Mouse (Mus musculus) hindbrain, embryonic 15.5 days (tissue): ENCODE measurements around the gene Kcnd1. TPM values are rescaled to one million over a fixed set of nuclear protein-coding genes. Genes with fewer than 3 reads are reported as not detected.

ENCODE experiments used
- ATAC-seq: fragments of 200-750 bp; cut with Nextera tagmentation; 2 replicates; pipeline ENCODE4 v1.8.0; 2017; ENCODE audit warnings: low read depth, moderate number of reproducible peaks, moderate TSS enrichment; ENCODE audit not compliant: low FRiP score
- H3K27ac ChIP-seq: fragments of 300-500 bp; sonication (generic); replicated peaks from 2 replicates; pipeline ENCODE4 v1.5.1; 2015; ENCODE audit warnings: mild to moderate bottlenecking, inconsistent platforms
- H3K27me3 ChIP-seq: fragments of 300-500 bp; sonication (generic); 2 replicates; pipeline ENCODE4 v1.6.1; 2015; ENCODE audit warnings: control low read depth, inconsistent platforms
- H3K36me3 ChIP-seq: fragments of 300-500 bp; sonication (generic); 2 replicates; pipeline ENCODE4 v1.6.1; 2015; ENCODE audit warnings: control low read depth, inconsistent platforms
- H3K4me1 ChIP-seq: fragments of 300-500 bp; sonication (generic); replicated peaks from 2 replicates; pipeline ENCODE4 v1.6.1; 2015; ENCODE audit warnings: control low read depth, inconsistent platforms
- H3K4me2 ChIP-seq: fragments of 300-500 bp; sonication (generic); 2 replicates; pipeline ENCODE4 v1.6.1; 2015; ENCODE audit warnings: moderate library complexity, mild to moderate bottlenecking, inconsistent platforms
- H3K4me3 ChIP-seq: fragments of 300-500 bp; sonication (generic); 2 replicates; pipeline ENCODE4 v1.5.1; 2015; ENCODE audit warnings: mild to moderate bottlenecking, inconsistent platforms
- H3K9ac ChIP-seq: fragments of 300-500 bp; sonication (generic); 2 replicates; pipeline ENCODE4 v1.6.1; 2015; ENCODE audit warnings: inconsistent platforms
- H3K9me3 ChIP-seq: fragments of 300-500 bp; sonication (generic); 2 replicates; pipeline ENCODE4 v1.6.1; 2016; ENCODE audit warnings: control low read depth, inconsistent platforms
- WGBS: fragments of 180-500 bp; shearing (Covaris S2); methylation state at CpG from one replicate; pipeline ENCODE4 v1.1.7; 2015; 5-methylcytosine and 5-hydroxymethylcytosine counted together
- polyA plus RNA-seq: library from polyadenylated mRNA; unstranded; fragments of >200 nt; fragmentation: Nextera tagmentation; extraction: Ambion mirVana; gene quantifications from 2 replicates; pipeline ENCODE4 v1.2.1, GENCODE M21; 2015

Gene Kcnd1
- polyA plus RNA-seq, 1 experiment from 2014 or later: 4.2 TPM

DNA sequence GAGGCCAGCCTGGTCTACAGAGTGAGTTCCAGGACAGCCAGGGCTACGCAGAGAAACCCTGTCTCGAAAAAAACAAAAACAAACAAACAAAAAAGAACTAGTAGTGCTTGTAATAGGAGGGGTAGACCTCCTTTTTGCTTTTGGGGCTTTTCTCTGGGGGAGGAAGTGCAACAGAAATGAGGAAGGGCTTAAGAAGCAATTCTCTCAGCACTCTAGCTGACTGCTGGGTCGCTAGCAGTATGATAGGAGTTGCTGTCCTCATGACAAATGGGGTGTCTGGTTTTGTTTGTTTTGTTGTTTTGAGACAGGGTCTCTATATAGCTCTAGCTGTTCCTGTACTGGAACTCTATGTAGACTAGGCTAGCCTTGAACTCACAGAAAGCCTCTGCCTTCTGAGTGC lies 42.5 kb downstream of the Kcnd1 start:
- no peak overlapping the region for H3K4me2 ChIP-seq
- no peak overlapping the region for H3K27ac ChIP-seq
- H3K4me3 ChIP-seq: no peak overlapping the region
- H3K9me3 ChIP-seq: no peaks in the 10 kb centered on the region
- ATAC-seq: no peak
- H3K27me3 ChIP-seq: no peaks in the 10 kb centered on the region
- no peak overlapping the region for H3K9ac ChIP-seq
- no peaks in the 10 kb centered on the region for H3K4me1 ChIP-seq
- peaks cover 3% of the 10 kb centered on the region; the same call in 1 of the 2 replicates for H3K36me3 ChIP-seq
- WGBS: 62% methylated on average over 3 of the region's 3 CpGs

GRCm38 (mm10) chrX:7865343-7865742 lies 43.3 kb downstream of the Kcnd1 start:
- WGBS: 83% methylated on average over 2 of the region's 2 CpGs
- no peak overlapping the region for H3K27ac ChIP-seq
- ATAC-seq: no peak

DNA sequence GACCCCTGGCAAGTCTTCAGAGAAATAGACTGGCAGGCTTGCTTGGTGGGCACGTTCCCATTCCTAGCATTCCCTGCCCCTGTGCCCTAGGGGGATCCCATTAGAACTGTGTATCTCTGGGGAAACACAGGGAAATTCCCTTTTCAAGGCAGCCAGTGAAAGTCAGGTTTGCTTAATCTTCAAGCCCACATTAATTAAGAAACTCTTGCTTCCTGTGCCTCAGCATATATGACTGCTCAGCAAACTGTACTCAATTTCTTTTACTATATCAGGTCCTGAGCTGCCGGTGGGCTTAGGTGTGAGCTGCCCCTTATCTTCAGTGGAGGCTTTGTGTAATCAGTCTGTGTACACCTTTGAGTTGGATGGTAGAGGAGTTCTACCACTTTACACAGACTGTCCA lies 43.7 kb downstream of the Kcnd1 start:
- Histone ChIP-seq H3K27me3 (no peaks in the 10 kb centered on the region), H3K4me2 (no peak overlapping the region), H3K9ac (no peak overlapping the region), H3K9me3 (no peaks in the 10 kb centered on the region), H3K36me3 (peaks cover 3% of the 10 kb centered on the region; the same call in 1 of the 2 replicates), H3K4me3 (no peak overlapping the region), H3K4me1 (no peaks in the 10 kb centered on the region), H3K27ac (no peak overlapping the region)
- WGBS: 71% methylated on average over 2 of the region's 2 CpGs
- no peak for ATAC-seq

More at GRCm38 (mm10) chrX:7865343-7865742, 43.3 kb downstream of the Kcnd1 start:
- Histone ChIP-seq H3K9ac (no peak overlapping the region), H3K4me2 (no peak overlapping the region), H3K36me3 (peaks cover 3% of the 10 kb centered on the region; the same call in 1 of the 2 replicates), H3K27me3 (no peaks in the 10 kb centered on the region), H3K4me1 (no peaks in the 10 kb centered on the region), H3K4me3 (no peak overlapping the region), H3K9me3 (no peaks in the 10 kb centered on the region)

DNA sequence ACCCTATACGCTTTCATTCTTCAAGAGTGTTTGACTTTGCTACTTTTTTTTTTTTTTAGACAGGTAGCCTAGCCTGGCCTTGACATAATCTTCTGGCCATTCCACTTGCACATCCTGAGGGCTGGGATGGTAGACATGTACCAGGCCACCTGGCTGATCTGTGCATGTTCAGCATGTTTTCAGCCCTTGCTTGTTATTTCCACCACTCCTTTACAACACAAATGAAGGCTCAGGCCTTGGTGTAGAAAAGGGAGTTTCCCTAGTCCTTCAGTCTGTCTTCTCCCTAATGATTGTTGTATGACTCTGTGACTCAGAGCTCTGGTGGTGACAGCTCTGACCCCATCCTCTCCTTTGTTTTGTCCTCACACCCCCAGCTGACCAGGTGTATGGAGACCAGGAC lies 45.1 kb downstream of the Kcnd1 start:
- Histone ChIP-seq H3K4me3 (no peak overlapping the region), H3K9ac (no peak overlapping the region), H3K4me1 (no peaks in the 10 kb centered on the region), H3K9me3 (no peaks in the 10 kb centered on the region), H3K27me3 (no peaks in the 10 kb centered on the region), H3K36me3 (peaks cover 3% of the 10 kb centered on the region; the same call in 1 of the 2 replicates), H3K4me2 (no peak overlapping the region), H3K27ac (no peak overlapping the region)
- ATAC-seq: no peak
- 100% methylated on average over 1 of the region's 1 CpGs for WGBS

GRCm38 (mm10) chrX:7868506-7868905 lies 46.4 kb downstream of the Kcnd1 start:
- Histone ChIP-seq H3K27me3 (no peaks in the 10 kb centered on the region), H3K4me2 (no peak overlapping the region), H3K27ac (no peak overlapping the region), H3K4me1 (no peaks in the 10 kb centered on the region), H3K4me3 (no peak overlapping the region), H3K9ac (no peak overlapping the region), H3K36me3 (peaks cover 7% of the 10 kb centered on the region; the same call in 1 of the 2 replicates), H3K9me3 (no peaks in the 10 kb centered on the region)
- 44% methylated on average over 2 of the region's 2 CpGs for WGBS
- ATAC-seq: no peak

DNA sequence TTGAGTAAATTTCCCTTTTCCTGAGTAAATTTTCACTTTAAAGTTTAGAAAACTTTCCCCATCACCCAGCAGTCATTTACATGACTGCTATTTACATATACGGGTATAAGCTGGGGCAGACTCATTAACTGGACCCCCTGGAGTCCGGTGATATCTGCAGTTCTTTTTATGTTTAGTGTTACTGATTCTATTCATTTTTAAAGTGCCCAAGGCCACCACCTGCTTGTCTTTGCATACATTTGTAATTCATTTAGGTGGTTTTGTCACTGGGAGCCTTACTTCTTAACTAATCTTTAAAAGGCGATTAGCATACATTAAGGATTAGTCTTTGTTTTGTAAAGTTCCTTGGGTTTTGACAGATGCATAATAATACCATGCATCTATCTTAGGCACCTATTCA lies 47.7 kb downstream of the Kcnd1 start:
- peaks cover 7% of the 10 kb centered on the region; the same call in 1 of the 2 replicates for H3K36me3 ChIP-seq
- H3K4me2 ChIP-seq: no peak overlapping the region
- 45% methylated on average over 3 of the region's 3 CpGs for WGBS
- no peak for ATAC-seq
- no peaks in the 10 kb centered on the region for H3K9me3 ChIP-seq
- no peak overlapping the region for H3K4me3 ChIP-seq
- no peaks in the 10 kb centered on the region for H3K4me1 ChIP-seq
- H3K9ac ChIP-seq: no peak overlapping the region
- H3K27me3 ChIP-seq: no peaks in the 10 kb centered on the region
- no peak overlapping the region for H3K27ac ChIP-seq

- peak within 1 kb of the TSS; percentile 66 for H3K9ac ChIP-seq
- peaks cover 15% of the 10 kb centered on the region; the same call in 1 of the 2 replicates for H3K4me1 ChIP-seq
- H3K4me2 ChIP-seq: peak within 1 kb of the TSS; percentile 84
- H3K9me3 ChIP-seq: no peaks in the 10 kb centered on the region
- peak within 1 kb of the TSS; percentile 73 for H3K27ac ChIP-seq
- H3K36me3 ChIP-seq: no peaks in the 10 kb centered on the region
- 12% methylated on average over 37 of the region's 38 CpGs for WGBS
- H3K4me3 ChIP-seq: peak within 1 kb of the TSS; percentile 58
- H3K27me3 ChIP-seq: no peaks in the 10 kb centered on the region
- peak; percentile 91 for ATAC-seq
These were observed 55.9 kb downstream of the Kcnd1 start, which contains the start of gene Pim2 for GRCm38 (mm10) chrX:7878007-7878419. TSS of gene Pim2 (plus strand) at chrX:7878262.

DNA sequence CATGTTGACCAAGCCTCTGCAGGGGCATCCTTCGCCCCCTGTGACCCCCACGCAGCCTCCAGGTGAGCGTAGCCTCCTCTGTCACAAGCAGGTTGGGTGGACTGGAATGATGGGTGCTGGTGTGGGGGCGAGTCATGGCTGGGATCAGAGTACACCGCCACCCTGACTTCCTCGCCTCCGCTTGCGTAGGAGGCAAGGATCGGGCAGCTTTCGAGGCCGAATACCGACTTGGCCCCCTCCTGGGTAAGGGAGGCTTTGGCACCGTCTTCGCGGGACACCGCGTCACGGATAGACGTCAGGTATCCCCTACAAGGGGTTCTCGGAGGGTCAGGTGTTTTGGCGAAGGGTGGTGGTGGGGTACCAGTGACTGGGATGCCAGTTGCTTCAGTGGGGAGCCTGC lies 56.4 kb downstream of the Kcnd1 start:
- peak; percentile 63 for ATAC-seq
- peak overlapping the region; percentile 73 for H3K27ac ChIP-seq

GRCm38 (mm10) chrX:7879819-7880218 lies 57.7 kb downstream of the Kcnd1 start:
- peaks cover 15% of the 10 kb centered on the region; the same call in 1 of the 2 replicates for H3K4me1 ChIP-seq
- peak overlapping the region; percentile 84 for H3K4me2 ChIP-seq
- H3K4me3 ChIP-seq: peak overlapping the region; percentile 58
- no peaks in the 10 kb centered on the region for H3K9me3 ChIP-seq
- H3K27me3 ChIP-seq: no peaks in the 10 kb centered on the region
- peak; percentile 40 for ATAC-seq
- 11% methylated on average over 11 of the region's 11 CpGs for WGBS
- H3K27ac ChIP-seq: 0 out of 2 replicates have a peak overlapping the region, but pooled peaks have one; percentile 42
- no peaks in the 10 kb centered on the region for H3K36me3 ChIP-seq
- H3K9ac ChIP-seq: 0 out of 2 replicates have a peak overlapping the region, but pooled peaks have one; percentile 7

More for the DNA sequence above, 56.4 kb downstream of the Kcnd1 start:
- Histone ChIP-seq H3K9me3 (no peaks in the 10 kb centered on the region), H3K27me3 (no peaks in the 10 kb centered on the region), H3K36me3 (no peaks in the 10 kb centered on the region), H3K4me1 (peaks cover 15% of the 10 kb centered on the region; the same call in 1 of the 2 replicates), H3K4me2 (peak overlapping the region; percentile 84), H3K9ac (peak overlapping the region; percentile 66), H3K4me3 (peak overlapping the region; percentile 58)
- WGBS: 21% methylated on average over 21 of the region's 21 CpGs

- peaks cover 16% of the 10 kb centered on the region; the same call in 1 of the 2 replicates for H3K4me1 ChIP-seq
- peak within 1 kb of the TSS; percentile 49 for H3K9ac ChIP-seq
- H3K4me3 ChIP-seq: peak within 1 kb of the TSS; percentile 60
- H3K27me3 ChIP-seq: no peaks in the 10 kb centered on the region
- ATAC-seq: peak; percentile 91
- 21% methylated on average over 49 of the region's 49 CpGs for WGBS
- H3K4me2 ChIP-seq: peak within 1 kb of the TSS; percentile 58
- peak within 1 kb of the TSS; percentile 92 for H3K27ac ChIP-seq
- H3K36me3 ChIP-seq: no peaks in the 10 kb centered on the region
- H3K9me3 ChIP-seq: no peaks in the 10 kb centered on the region
These were observed 61.9 kb downstream of the Kcnd1 start, which contains the start of gene Slc35a2 for GRCm38 (mm10) chrX:7883841-7884567. TSS of gene Slc35a2 (plus strand) at chrX:7884028.
